Mouse (Mus musculus) ovary, adult 18-20 months (tissue): ENCODE measurements at regions not wholly inside any gene's neighbourhood (a gene's known extent, or its start where the extent isn't known, plus 50 kb on each side); places are given as distances from the start of the nearest gene placed in this dataset.

Experiments used
- DNase-seq: peaks from one replicate; pipeline ENCODE4 v3.0.0; 2022; ENCODE audit warnings: low spot score, mixed read lengths

GRCm38 (mm10) chr10:56893210-56893705 is 516.1 kb downstream of the Gja1 start:
- no peak for DNase-seq

DNA sequence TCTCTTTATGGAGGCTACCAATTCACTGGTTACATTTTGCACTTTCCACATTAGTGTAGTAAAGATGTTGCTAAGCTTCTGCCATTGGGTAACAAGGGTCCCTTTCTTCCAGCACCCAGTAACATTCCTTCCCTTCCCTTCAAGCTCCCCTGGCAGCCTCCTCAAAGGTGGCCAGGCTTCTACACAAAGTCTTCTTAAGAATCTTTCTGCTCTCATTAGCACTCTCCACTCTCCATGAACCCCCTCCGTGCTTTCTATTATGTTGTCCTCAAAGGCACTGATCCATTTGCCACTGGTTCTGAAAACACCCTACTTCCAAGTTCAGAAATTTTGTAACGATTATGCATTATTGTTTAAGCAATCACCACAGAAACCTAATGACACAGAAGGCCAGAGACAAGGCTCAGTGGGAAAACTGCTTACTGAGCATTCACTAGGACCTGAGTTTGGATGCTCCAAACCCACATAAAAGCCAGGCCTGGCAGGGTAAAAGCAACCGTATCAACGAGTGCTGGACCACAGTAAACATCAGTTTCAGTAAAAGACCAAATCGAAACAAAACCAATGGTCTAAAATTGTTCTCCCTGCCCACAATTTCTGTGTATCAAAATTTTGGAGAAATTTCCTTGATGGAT is 522.6 kb downstream of the Gja1 start:
- DNase-seq = no peak

GRCm38 (mm10) chr10:56900914-56901313 is 523.8 kb downstream of the Gja1 start:
- no peak for DNase-seq

- no peak for DNase-seq
These were observed 535.6 kb downstream of the Gja1 start for GRCm38 (mm10) chr10:56912711-56913110.

DNA sequence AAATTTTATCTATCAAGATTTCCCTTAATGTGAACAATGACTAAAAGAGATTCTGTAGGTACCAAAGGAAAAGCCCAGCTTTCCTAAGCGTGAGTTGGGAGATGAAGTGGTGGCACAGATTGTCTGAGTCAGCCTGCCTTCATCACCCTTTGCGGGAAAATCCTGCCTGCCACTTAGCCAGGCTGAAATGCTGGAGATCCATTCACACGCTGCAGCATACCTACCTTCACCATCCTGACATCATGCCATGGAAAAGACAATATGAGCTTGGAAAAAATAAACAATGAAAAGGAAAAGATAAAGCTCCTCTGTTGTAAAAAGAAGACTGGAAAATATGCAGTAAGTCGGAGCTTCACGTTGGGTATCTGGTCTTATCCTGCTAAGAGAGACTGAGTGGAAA is 537.0 kb downstream of the Gja1 start:
- no peak for DNase-seq

- no peak for DNase-seq
These were observed 541.3 kb downstream of the Gja1 start for GRCm38 (mm10) chr10:56918412-56918811.

DNA sequence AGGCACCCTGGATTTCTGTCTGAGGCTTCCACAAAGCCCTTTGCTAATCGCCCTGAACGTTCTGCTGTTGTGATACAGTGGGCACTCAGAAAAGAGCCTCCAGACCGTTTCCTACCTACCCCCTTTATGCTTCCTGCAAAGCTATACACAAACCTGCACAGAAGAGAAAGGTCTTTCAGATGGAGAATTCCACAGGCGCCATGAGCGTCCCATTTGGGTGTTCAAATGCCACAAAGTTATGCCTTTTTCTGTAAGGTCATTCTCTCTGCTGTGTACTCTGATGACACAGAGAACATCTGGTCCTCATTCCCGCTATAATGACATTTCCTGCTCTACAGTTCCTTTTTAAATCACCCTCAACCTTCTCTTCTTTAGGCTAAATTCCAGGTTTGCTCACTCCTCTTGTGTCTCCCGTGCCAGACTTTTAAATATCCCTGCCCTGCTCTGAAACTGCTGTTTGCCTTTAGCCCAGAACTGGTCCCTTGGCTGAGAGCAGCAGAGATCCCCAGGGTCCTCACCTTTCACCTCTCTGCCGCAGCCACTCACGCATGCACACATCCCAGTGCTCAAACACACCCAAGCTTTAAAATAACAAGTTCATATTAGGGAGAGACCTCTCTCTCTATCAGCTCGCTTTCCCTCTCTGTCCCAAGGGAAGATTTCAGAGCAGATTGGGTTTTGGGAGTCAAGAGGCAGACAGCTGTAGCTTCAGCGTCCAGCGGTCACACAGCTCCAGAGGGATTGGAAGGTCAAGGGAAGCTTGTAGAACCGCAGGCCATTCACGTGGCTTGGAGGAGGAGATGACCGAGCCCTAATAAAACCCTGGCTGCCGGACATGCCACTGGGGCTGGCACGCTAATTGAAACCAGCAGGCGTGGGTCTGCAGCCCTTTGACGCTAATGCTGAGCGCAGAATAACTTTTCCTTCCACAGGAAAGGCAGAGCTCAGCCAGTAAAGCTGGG is 543.9 kb downstream of the Gja1 start:
- DNase-seq = peak; percentile 72

DNA sequence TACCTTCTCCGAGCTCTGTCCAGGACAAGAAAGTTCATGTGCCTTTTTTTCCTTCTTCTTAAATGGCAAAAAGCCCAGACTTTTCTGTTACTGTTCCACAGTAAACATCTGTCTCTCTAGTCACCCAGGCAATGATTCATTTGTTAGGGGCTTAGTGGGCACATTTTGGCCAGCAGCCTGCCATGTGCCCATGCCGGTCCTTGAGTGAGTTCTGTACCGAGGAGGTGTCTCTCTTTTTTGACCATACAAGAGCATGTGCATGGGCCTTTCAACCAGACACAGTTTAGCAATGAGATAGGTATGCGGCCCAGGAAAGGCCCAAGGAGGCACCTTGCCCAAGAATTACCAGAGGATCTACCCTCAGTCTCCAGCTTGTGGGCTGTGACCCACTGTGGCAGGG is 551.0 kb upstream of the Hsf2 start:
- no peak for DNase-seq

DNA sequence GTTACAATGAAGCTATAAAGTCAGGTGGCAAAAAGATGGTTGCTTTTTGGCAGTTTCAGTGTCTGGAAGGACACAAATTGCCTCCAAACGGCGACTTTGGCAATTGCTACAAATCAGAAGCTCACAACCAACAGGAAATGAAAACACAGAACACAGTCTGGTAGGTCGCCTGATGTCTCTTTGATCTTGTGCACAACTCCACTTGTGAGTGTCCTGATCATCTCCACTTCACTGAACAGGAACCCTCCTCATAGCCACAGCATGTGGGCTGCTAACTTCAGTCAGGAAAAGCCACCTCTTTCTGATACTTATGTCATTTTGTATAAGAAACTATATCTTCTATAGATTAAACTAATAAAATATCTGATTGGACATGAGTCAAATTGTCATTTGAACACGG is 544.2 kb upstream of the Hsf2 start:
- no peak for DNase-seq

GRCm38 (mm10) chr10:56944434-56945145 is 541.6 kb upstream of the Hsf2 start:
- DNase-seq = no peak

DNA sequence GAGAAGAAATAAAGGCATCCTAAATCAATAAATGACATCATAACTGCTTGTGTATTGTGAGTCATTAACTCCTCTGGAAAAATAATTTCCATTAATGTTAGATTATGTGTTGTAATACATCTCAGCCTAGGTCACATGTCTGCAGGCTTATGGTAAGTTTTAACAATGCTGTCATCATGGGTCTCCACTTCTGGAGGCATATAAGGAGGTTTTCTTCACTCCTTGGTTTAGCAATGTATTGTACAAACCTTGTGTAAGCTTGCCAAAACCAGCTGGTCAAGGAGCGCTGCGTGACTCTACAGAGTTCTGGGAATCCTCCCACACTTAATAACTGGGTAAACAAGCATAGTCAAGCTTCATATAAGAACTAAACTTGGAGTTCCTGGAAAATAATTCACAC is 529.5 kb upstream of the Hsf2 start:
- DNase-seq = no peak

DNA sequence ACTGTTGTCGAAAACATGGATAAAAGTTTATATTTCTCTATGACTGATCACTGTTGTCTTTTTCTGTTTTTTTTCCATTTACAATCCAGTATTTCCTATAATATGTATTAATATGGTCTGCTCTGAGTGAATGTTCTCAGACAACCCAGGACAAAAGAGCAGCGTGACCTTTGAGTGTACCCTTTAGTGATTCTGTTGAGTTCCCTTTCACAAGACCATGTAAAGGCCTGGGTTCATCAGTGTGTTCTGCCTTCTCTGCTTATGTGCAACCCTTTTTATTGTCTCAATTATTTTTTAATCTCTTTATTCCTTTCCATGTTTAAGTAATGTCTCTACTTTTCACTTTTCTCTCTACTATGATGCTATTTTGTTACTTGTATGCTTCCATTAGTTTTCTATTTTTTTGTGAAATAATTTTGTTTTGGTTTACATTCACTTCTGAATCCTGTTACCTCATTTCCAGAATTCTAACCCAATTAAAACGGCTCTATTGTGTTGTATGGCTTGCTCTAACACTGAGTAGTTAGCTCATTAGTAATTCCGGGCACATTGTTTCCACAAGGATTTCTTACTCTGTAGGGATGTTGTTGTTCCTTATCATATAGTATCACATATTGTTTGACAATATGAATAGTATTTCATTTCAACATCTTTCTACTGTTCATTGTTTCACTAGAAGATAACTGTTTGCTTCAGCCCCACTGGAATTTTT is 523.9 kb upstream of the Hsf2 start:
- no peak for DNase-seq

- DNase-seq = peak; percentile 5
These were observed 523.0 kb upstream of the Hsf2 start for GRCm38 (mm10) chr10:56963215-56963614.

DNA sequence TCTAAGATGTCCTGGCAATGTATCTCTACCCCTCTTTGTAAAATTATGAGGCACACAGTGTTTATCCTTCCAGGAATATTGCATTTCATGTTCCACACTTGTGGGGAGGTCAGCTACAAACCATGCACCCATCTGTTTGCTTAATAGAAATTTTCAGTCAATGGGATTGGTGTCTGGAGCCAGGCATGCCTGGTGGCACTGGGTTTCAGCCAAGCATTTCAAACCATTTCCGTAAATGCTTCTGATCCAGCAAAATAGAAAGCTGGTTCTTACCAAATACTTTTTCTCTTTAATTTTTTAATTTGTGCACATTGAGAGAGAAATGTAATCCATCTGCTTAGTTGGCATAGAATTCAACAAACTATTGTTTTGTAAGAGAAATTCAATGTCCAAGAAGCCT is 517.3 kb upstream of the Hsf2 start:
- no peak for DNase-seq

DNA sequence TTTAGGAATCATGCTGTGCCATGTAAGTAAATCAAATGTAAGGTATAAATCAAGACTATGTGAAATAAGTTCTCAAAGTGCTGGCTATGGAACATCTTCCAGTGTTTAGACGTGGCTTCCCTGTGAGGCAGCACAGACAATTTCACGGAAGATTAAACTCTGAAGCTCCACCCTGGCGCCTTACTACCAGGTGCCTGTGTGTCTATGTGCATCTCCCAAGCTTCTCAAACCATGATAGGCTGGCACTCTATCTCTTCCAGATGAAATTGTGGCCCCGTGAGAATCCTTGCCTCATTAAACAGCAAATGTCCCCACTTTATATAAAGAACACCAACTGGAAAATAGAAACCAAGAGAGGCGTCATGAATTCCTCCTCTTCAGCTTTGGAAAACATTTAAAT is 511.4 kb upstream of the Hsf2 start:
- no peak for DNase-seq

DNA sequence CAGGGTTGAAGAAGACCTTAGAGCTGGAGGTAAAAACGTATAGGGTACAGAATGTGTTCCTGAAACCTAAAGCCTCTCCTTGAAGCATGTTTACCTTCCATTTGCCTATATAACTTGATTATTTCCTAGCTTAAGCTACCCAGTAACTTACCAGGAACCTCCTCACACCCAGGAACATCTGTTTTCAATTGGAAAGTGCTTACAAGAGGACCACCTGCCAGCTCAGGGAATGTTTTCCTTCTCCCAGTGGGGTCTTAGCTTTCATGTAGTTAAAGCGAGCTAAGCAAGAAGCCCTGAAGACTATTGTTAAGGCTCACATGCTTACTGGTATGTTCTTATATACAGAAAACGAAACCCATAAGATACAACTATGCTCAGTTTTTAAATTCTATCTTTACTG is 506.6 kb upstream of the Hsf2 start:
- no peak for DNase-seq

GRCm38 (mm10) chr10:56980821-56981220 is 505.4 kb upstream of the Hsf2 start:
- no peak for DNase-seq

- no peak for DNase-seq
These were observed 503.5 kb upstream of the Hsf2 start for GRCm38 (mm10) chr10:56982526-56983190.

GRCm38 (mm10) chr10:56994969-56995368 is 491.2 kb upstream of the Hsf2 start:
- DNase-seq = no peak

GRCm38 (mm10) chr10:57000892-57001722 is 485.1 kb upstream of the Hsf2 start:
- peak; percentile 38 for DNase-seq

GRCm38 (mm10) chr10:57001723-57002110 is 484.5 kb upstream of the Hsf2 start:
- DNase-seq = no peak
